Comparison of ENCODE assay signal across 8 mouse cellular contexts in the genomic region with DNA sequence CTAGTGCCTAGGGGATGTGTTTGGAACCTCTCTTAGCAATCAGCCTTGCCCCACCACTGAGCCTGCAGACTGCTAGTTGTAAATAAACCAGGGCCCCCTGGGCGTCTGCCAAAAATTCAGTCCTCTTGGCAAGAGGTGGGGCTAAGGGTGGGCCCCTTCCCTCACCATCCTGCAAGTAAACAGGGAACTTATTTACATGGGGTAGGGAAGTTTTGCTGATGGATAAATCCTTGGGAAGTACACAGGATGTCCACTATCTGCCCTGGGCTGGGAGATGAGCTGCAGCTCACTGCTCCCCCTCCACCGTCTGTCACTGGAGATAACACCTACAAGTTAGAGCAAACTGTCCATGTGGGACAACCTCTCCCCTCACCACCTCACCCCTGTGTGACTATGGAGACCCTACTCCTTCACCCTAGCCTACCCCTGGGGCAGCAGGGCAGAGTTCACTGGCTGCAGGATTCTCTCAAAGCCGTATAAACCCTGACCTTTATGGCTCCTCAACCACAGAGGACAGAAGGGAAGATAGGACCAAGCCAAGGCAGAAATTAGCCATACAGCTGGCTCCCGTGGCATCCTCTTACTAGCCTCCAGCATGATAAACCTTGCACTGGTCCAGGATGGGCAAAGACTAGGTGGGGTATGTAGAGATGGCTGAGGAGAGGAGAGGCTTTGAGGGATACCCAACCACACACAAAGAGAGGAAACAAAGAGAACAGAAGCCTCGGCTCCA. TPM values are rescaled to one million over a fixed set of nuclear protein-coding genes. Genes with fewer than 3 reads are reported as not detected.
A peak's percentile ranks its signal among the peaks of the same experiment; 100 is the strongest.
DNase-seq lines count a peak whose midpoint lies in the region; ATAC-seq lines count a peak whose summit lies in the region.

No protein-coding gene starts in this region.

- DNase-seq in right cerebral cortex, postnatal 10 days (ENCODE audit: low spot score in 2 of 2): peak; percentile 52 to 68
- no peak for DNase-seq in right cerebral cortex, postnatal 25 days
- peak; percentile 91 for DNase-seq in kidney, adult 9 months
- peak; percentile 88 for DNase-seq in lung, postnatal 10 days
- DNase-seq in thymus, postnatal 14 days: no peak
- no peak for DNase-seq in frontal cortex, adult 2 months (ENCODE audit: extremely low spot score in 1 of 2, low spot score in 1 of 2)
- no peak for DNase-seq in B cell, adult 2 months

- WGBS in forebrain, embryonic 13.5 days: 47% methylated on average over 5 of the region's 5 CpGs

- H3K27me3 ChIP-seq in forebrain, embryonic 13.5 days: no peaks in the 10 kb centered on the region

- ATAC-seq in forebrain, embryonic 13.5 days: peak; percentile 62

- no peaks in the 10 kb centered on the region for H3K9me3 ChIP-seq in forebrain, embryonic 13.5 days (replicated peaks)

- H3K36me3 ChIP-seq in forebrain, embryonic 13.5 days (ENCODE audit: poor library complexity, severe bottlenecking): peaks cover 50% of the 10 kb centered on the region

- H3K9ac ChIP-seq in forebrain, embryonic 13.5 days: no peak overlapping the region

- peak overlapping the region; percentile 24 for H3K4me2 ChIP-seq in forebrain, embryonic 13.5 days

- H3K27ac ChIP-seq in forebrain, embryonic 13.5 days: peak overlapping the region; percentile 73

- no peak overlapping the region for H3K4me3 ChIP-seq in forebrain, embryonic 13.5 days

- H3K4me1 ChIP-seq in forebrain, embryonic 13.5 days: peaks cover 70% of the 10 kb centered on the region

RNA-seq across cellular contexts. Expression of a gene that starts 16.8 kb away (rescaled TPM):
- polyA plus RNA-seq in forebrain, embryonic 13.5 days (2015; fragmentation: Nextera tagmentation; extraction: Ambion mirVana): 16.7 and 19.7 TPM in 2 replicates
- polyA plus RNA-seq in frontal cortex, adult 2 months (2012; rRNA removed): 119 and 131 TPM in 2 replicates

RNA-seq across cellular contexts. Expression of a gene that starts 43.0 kb away (rescaled TPM):
- polyA plus RNA-seq in forebrain, embryonic 13.5 days (2015; fragmentation: Nextera tagmentation; extraction: Ambion mirVana): 10.5 and 12.5 TPM in 2 replicates
- 22.1 and 26.6 TPM in 2 replicates for polyA plus RNA-seq in frontal cortex, adult 2 months (2012; rRNA removed)

RNA-seq across cellular contexts. Expression of a gene that starts 58.4 kb away (rescaled TPM):
- polyA plus RNA-seq in forebrain, embryonic 13.5 days (2015; fragmentation: Nextera tagmentation; extraction: Ambion mirVana): 28.8 and 36.5 TPM in 2 replicates
- 0.84 and 1.0 TPM in 2 replicates for polyA plus RNA-seq in frontal cortex, adult 2 months (2012; rRNA removed)

Comparison
In these comparisons a context has a peak if more than half of its experiments do, and no peak if none do; other contexts are left out.
1. DNase-seq: peak in right cerebral cortex, postnatal 10 days (2 of 2), kidney, adult 9 months (single experiment) and lung, postnatal 10 days (single experiment); none in right cerebral cortex, postnatal 25 days (single experiment), thymus, postnatal 14 days (single experiment), frontal cortex, adult 2 months (0 of 2) and B cell, adult 2 months (0 of 2).
2. RNA of a gene that starts 58.4 kb away (polyA plus RNA-seq): 28.8 to 36.5 TPM in forebrain, embryonic 13.5 days; 0.84 to 1.0 TPM in frontal cortex, adult 2 months; every median in the first group is over 10 times any median in the second.